9 mouse cellular contexts compared by ENCODE assay signal in genomic region chr9:96167168-96167585, GRCm38 (mm10). TPM values are rescaled to one million over a fixed set of nuclear protein-coding genes. Genes with fewer than 3 reads are reported as not detected.
DNase-seq lines count a peak whose midpoint lies in the region; ATAC-seq and TF ChIP-seq lines count a peak whose summit lies in the region.
"Had no signal": no experiment of that assay in that cellular context is flagged by ENCODE, and none has a peak within 500 bp of the region (broad histone marks: within the 10 kb centered on the region; RNA-seq: fewer than 3 reads in every experiment).

No protein-coding gene starts in this region.

- H3K4me2 ChIP-seq in heart, embryonic 12.5 days, result no peak overlapping the region
- H3K4me2 ChIP-seq: liver, embryonic 15.5 days had no signal

- H3K27me3 ChIP-seq in G1E (ENCODE audit: insufficient read depth, low read length), result no peaks in the 10 kb centered on the region
- no peaks in the 10 kb centered on the region for H3K27me3 ChIP-seq in heart, embryonic 12.5 days (replicated peaks)
- H3K27me3 ChIP-seq: liver, embryonic 15.5 days had no signal

- peaks cover 10% of the 10 kb centered on the region for H3K4me1 ChIP-seq in G1E (ENCODE audit: insufficient read depth, low read depth, low read length)
- 0 out of 2 replicates have a peak, but pooled peaks cover 1% of the 10 kb centered on the region for H3K4me1 ChIP-seq in heart, embryonic 12.5 days (replicated peaks)
- H3K4me1 ChIP-seq: liver, embryonic 15.5 days had no signal

- H3K36me3 ChIP-seq in G1E (replicated peaks), result peaks cover 8% of the 10 kb centered on the region
- peaks cover 15% of the 10 kb centered on the region for H3K36me3 ChIP-seq in heart, embryonic 12.5 days
- H3K36me3 ChIP-seq: liver, embryonic 15.5 days had no signal

- H3K9ac ChIP-seq in heart, embryonic 12.5 days, result no peak overlapping the region
- H3K9ac ChIP-seq: liver, embryonic 15.5 days had no signal

- H3K27ac ChIP-seq in heart, embryonic 12.5 days (ENCODE audit: poor library complexity, severe bottlenecking), result no peak overlapping the region
- H3K27ac ChIP-seq: liver, embryonic 15.5 days had no signal

- H3K9me3 ChIP-seq in G1E (replicated peaks), result no peaks in the 10 kb centered on the region
- H3K9me3 ChIP-seq in heart, embryonic 12.5 days (replicated peaks), result no peaks in the 10 kb centered on the region
- H3K9me3 ChIP-seq: liver, embryonic 15.5 days had no signal

- no peak overlapping the region for H3K4me3 ChIP-seq in G1E (ENCODE audit: low read depth, low read length)
- H3K4me3 ChIP-seq in heart, embryonic 12.5 days, result no peak overlapping the region
- H3K4me3 ChIP-seq: liver, embryonic 15.5 days had no signal

- TF ChIP-seq CTCF in G1E (IDR thresholded peaks at IDR 0.05; ENCODE audit: low read depth, low read length), result peak; percentile 99

- 35% methylated on average over 5 of the region's 5 CpGs for WGBS in heart, embryonic 12.5 days

- DNase-seq in G1E (ENCODE audit: low spot score), result peak; percentile 13
- DNase-seq in adrenal gland, postnatal 10 days, result peak; percentile 90
- peak; percentile 89 for DNase-seq in embryo, embryonic 9.5 days (ENCODE audit: extremely low spot score)
- peak; percentile 17 to 64 for DNase-seq in layer of hippocampus, adult 8-10 months (ENCODE audit: low spot score in 2 of 2)
- DNase-seq in right cerebral cortex, postnatal 4 days, result peak; percentile 63
- no peak for DNase-seq in Muller cell, postnatal 12 days (ENCODE audit: inconsistent ontology term)

- no peak for ATAC-seq in G1E (ENCODE audit: extremely low read depth, insufficient number of reproducible peaks, low FRiP score, poor library complexity, severe bottlenecking)
- ATAC-seq in heart, embryonic 12.5 days (ENCODE audit: insufficient number of reproducible peaks, low FRiP score), result peak; percentile 29; the same call in 1 of the 2 replicates
- peak; percentile 96 for ATAC-seq in megakaryocyte, adult 5-6 weeks (ENCODE audit: poor library complexity, severe bottlenecking)

RNA-seq across cellular contexts. Expression of gene Tfdp2, which starts 28.9 kb away (rescaled TPM):
- total RNA-seq in G1E (2014; fragmentation: Nextera tagmentation) (72.1 and 101 TPM in 2 replicates), G1E (2017) (31.6 and 42.7 TPM in 2 replicates)
- polyA plus RNA-seq in G1E (2012), result 8.0 and 10.7 TPM in 2 replicates
- 10 to 100 TPM; 50.7 to 57.4 TPM for total RNA-seq in adrenal gland, postnatal 10 days (2021)
- 44.2 and 46.9 TPM in 2 replicates for polyA plus RNA-seq in heart, embryonic 12.5 days (2016; fragmentation: Nextera tagmentation; extraction: Ambion mirVana)
- 10 to 100 TPM; 39.6 to 45.8 (median 43.2) TPM for total RNA-seq in layer of hippocampus, adult 8-10 months (2022)
- 12.0 and 12.2 TPM in 2 replicates for total RNA-seq in megakaryocyte, adult 5-6 weeks (2015)
- 16.7 and 21.4 TPM in 2 replicates for total RNA-seq in megakaryocyte, adult 5-6 weeks (2017)

RNA-seq across cellular contexts. Expression of gene Gk5, which starts 48.0 kb away (rescaled TPM):
- total RNA-seq in G1E (2014; fragmentation: Nextera tagmentation), result 7.1 and 11.9 TPM in 2 replicates
- total RNA-seq in G1E (2017), result 5.1 and 6.2 TPM in 2 replicates
- polyA plus RNA-seq in G1E (2012), result 1.1 and 1.6 TPM in 2 replicates
- 10 to 100 TPM; 10.1 to 13.1 TPM for total RNA-seq in adrenal gland, postnatal 10 days (2021)
- polyA plus RNA-seq in heart, embryonic 12.5 days (2016; fragmentation: Nextera tagmentation; extraction: Ambion mirVana), result 5.7 and 6.1 TPM in 2 replicates
- total RNA-seq in layer of hippocampus, adult 8-10 months (2022), result 1 to 10 TPM; 5.2 to 6.9 (median 5.5) TPM
- total RNA-seq in megakaryocyte, adult 5-6 weeks (2015), result 2.4 and 3.9 TPM in 2 replicates
- 3.6 and 3.7 TPM in 2 replicates for total RNA-seq in megakaryocyte, adult 5-6 weeks (2017)
